8 mouse cellular contexts compared by ENCODE assay signal in genomic region chr13:30136243-30136922, GRCm38 (mm10). TPM values are rescaled to one million over a fixed set of nuclear protein-coding genes. Genes with fewer than 3 reads are reported as not detected.
DNase-seq lines count a peak whose midpoint lies in the region; ATAC-seq lines count a peak whose summit lies in the region.

Mboat1 (plus strand) TSS chr13:30136489.

- H3K9ac ChIP-seq in forebrain, embryonic 13.5 days, result peak within 1 kb of the TSS; percentile 79
- peak within 1 kb of the TSS; percentile 27; the same call in 1 of the 2 replicates for H3K9ac ChIP-seq in liver, embryonic 15.5 days
- H3K9ac ChIP-seq in stomach, embryonic 15.5 days, result peak within 1 kb of the TSS; percentile 74

- WGBS in forebrain, embryonic 13.5 days, result under 1% methylated on average over 54 of the region's 55 CpGs
- WGBS in liver, embryonic 15.5 days (ENCODE audit: insufficient replicate concordance), result 1% methylated on average over 55 of the region's 55 CpGs
- WGBS in stomach, embryonic 15.5 days, result under 1% methylated on average over 53 of the region's 55 CpGs

- peak within 1 kb of the TSS; percentile 66 for H3K4me3 ChIP-seq in forebrain, embryonic 13.5 days
- peak within 1 kb of the TSS; percentile 58 for H3K4me3 ChIP-seq in liver, embryonic 15.5 days (replicated peaks)
- peak within 1 kb of the TSS; percentile 76 for H3K4me3 ChIP-seq in stomach, embryonic 15.5 days (replicated peaks)

- no peak within 1 kb of the TSS for H3K27ac ChIP-seq in forebrain, embryonic 13.5 days
- H3K27ac ChIP-seq in liver, embryonic 15.5 days (replicated peaks), result no peak within 1 kb of the TSS
- H3K27ac ChIP-seq in stomach, embryonic 15.5 days, result peak within 1 kb of the TSS; percentile 75

- intact Hi-C loops in heart, postnatal 10 days (cut with DNase I), result no loop called here

- H3K27me3 ChIP-seq in forebrain, embryonic 13.5 days, result peaks cover 23% of the 10 kb centered on the region
- H3K27me3 ChIP-seq in liver, embryonic 15.5 days, result peaks cover 40% of the 10 kb centered on the region
- H3K27me3 ChIP-seq in stomach, embryonic 15.5 days (replicated peaks), result no peaks in the 10 kb centered on the region

- peak; percentile 97 for ATAC-seq in forebrain, embryonic 13.5 days
- peak; percentile 87 for ATAC-seq in liver, embryonic 15.5 days (ENCODE audit: insufficient read depth)
- peak; percentile 97 for ATAC-seq in stomach, embryonic 15.5 days (ENCODE audit: insufficient read depth, low FRiP score, low read depth)

- peak; percentile 65 to 72 for DNase-seq in CD8-positive naive resting alpha-beta T cell, adult 2 months (ENCODE audit: low read depth in 2 of 2, low spot score in 2 of 2)
- peak; percentile 32 for DNase-seq in c-Kit-positive CD71-positive TER-119-positive erythroid progenitor cells, embryonic 14.5 days (ENCODE audit: low spot score)
- DNase-seq in heart, postnatal 10 days, result peak; percentile 79 to 82
- DNase-seq in kidney, postnatal 4 days, result peak; percentile 84 to 91
- peak; percentile 73 for DNase-seq in neural tube, embryonic 10.5 days (ENCODE audit: extremely low spot score, low spot score)

- no peaks in the 10 kb centered on the region for H3K4me1 ChIP-seq in forebrain, embryonic 13.5 days
- H3K4me1 ChIP-seq in liver, embryonic 15.5 days (replicated peaks), result peaks cover 15% of the 10 kb centered on the region; the same call in 1 of the 2 replicates
- H3K4me1 ChIP-seq in stomach, embryonic 15.5 days, result 0 out of 2 replicates have a peak, but pooled peaks cover 2% of the 10 kb centered on the region

- H3K4me2 ChIP-seq in forebrain, embryonic 13.5 days, result peak within 1 kb of the TSS; percentile 91
- H3K4me2 ChIP-seq in liver, embryonic 15.5 days, result peak within 1 kb of the TSS; percentile 81
- H3K4me2 ChIP-seq in stomach, embryonic 15.5 days, result peak within 1 kb of the TSS; percentile 94

- H3K36me3 ChIP-seq in forebrain, embryonic 13.5 days (ENCODE audit: poor library complexity, severe bottlenecking), result no peaks in the 10 kb centered on the region
- no peaks in the 10 kb centered on the region for H3K36me3 ChIP-seq in liver, embryonic 15.5 days (replicated peaks)
- H3K36me3 ChIP-seq in stomach, embryonic 15.5 days, result no peaks in the 10 kb centered on the region

- H3K9me3 ChIP-seq in forebrain, embryonic 13.5 days (replicated peaks), result no peaks in the 10 kb centered on the region
- H3K9me3 ChIP-seq in liver, embryonic 15.5 days (replicated peaks), result no peaks in the 10 kb centered on the region
- H3K9me3 ChIP-seq in stomach, embryonic 15.5 days, result no peaks in the 10 kb centered on the region

RNA-seq across cellular contexts. Expression of gene Mboat1, which starts in this region (rescaled TPM):
- 3.6 and 3.8 TPM in 2 replicates for polyA plus RNA-seq in forebrain, embryonic 13.5 days (2015; fragmentation: Nextera tagmentation; extraction: Ambion mirVana)
- total RNA-seq in heart, postnatal 10 days (2021), result 1 to 10 TPM; 1.4 to 2.4 TPM
- 1.6 and 1.7 TPM in 2 replicates for polyA plus RNA-seq in liver, embryonic 15.5 days (2015; fragmentation: Nextera tagmentation; extraction: Ambion mirVana)
- 50.0 and 54.3 TPM in 2 replicates for polyA plus RNA-seq in stomach, embryonic 15.5 days (2015; fragmentation: Nextera tagmentation; extraction: Ambion mirVana)

Comparison
In these comparisons a context has a peak if more than half of its experiments do, and no peak if none do; other contexts are left out.
1. RNA of gene Mboat1 (polyA plus RNA-seq): 50.0 to 54.3 TPM in stomach, embryonic 15.5 days; 3.6 to 3.8 TPM in forebrain, embryonic 13.5 days and 1.6 to 1.7 TPM in liver, embryonic 15.5 days; every median in the first group is over 10 times any median in the second.
2. DNase-seq: peak in every context shown above with its lines; median percentile 88 in kidney, postnatal 4 days; 80 in heart, postnatal 10 days; 73 in neural tube, embryonic 10.5 days; 68 in CD8-positive naive resting alpha-beta T cell, adult 2 months; 32 in c-Kit-positive CD71-positive TER-119-positive erythroid progenitor cells, embryonic 14.5 days.
3. H3K9ac ChIP-seq: peak in every context shown above with its lines; median percentile 79 in forebrain, embryonic 13.5 days; 74 in stomach, embryonic 15.5 days; 27 in liver, embryonic 15.5 days.
4. Peak in every context shown above with its lines, with median percentiles within 50 percentile points of each other: ATAC-seq, H3K4me2 ChIP-seq and H3K4me3 ChIP-seq.